Mouse (Mus musculus): ENCODE measurements around the gene Ksr1. TPM values are rescaled to one million over a fixed set of nuclear protein-coding genes. Genes with fewer than 3 reads are reported as not detected.

The Ksr1 gene
- polyA plus RNA-seq, 1 experiment from 2014 or later: 4.7 TPM

- H3K9ac ChIP-seq: no peak overlapping the region
- no peak for ATAC-seq (ENCODE audit: low FRiP score)
- WGBS: 83% methylated on average over 4 of the region's 4 CpGs
These were observed 20.5 kb upstream of the Ksr1 start for GRCm38 (mm10) chr11:79166582-79167300.

DNA sequence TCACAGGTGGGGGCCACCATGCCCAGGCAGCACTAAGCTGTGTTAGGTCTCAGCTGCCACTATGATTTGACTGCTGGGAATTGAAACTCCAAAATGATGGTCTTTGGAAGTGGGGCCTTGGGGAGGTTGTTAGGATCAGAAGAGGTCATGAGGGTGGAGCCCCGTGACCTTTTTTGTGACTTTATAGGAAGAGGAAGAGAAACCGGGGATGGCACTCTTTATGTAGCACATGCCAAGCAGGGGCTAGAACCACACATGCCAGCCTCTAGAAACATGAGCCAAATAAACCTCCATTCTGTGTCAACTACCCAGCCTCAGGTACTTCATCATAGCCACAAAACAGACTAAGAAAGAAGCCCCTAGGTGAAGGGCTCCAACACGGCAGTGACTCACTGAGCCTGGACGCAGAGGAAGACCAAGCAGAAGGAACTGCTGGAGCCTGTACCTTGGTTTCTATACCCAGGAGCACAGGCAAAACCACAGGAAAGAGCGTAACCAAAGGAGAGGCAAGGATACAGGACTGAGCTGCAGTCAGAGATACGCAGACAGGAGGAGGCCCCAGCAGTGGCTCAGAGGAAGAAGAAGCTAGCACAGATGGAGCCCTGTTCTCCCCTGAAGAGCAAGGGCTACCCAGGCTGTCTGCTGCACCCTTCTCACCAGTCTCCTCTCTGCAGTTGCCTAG, 15.0 kb upstream of the Ksr1 start:
- Histone ChIP-seq H3K9me3 (no peaks in the 10 kb centered on the region), H3K4me1 (peaks cover 3% of the 10 kb centered on the region; the same call in 1 of the 2 replicates), H3K4me3 (replicated peaks) (no peak overlapping the region), H3K36me3 (replicated peaks) (no peaks in the 10 kb centered on the region), H3K27me3 (no peaks in the 10 kb centered on the region), H3K4me2 (no peak overlapping the region), H3K27ac (no peak overlapping the region), H3K9ac (no peak overlapping the region)
- no peak for ATAC-seq (ENCODE audit: low FRiP score)
- 86% methylated on average over 6 of the region's 6 CpGs for WGBS

More at GRCm38 (mm10) chr11:79166582-79167300, 20.5 kb upstream of the Ksr1 start:
- Histone ChIP-seq H3K4me3 (replicated peaks) (no peak overlapping the region), H3K4me2 (no peak overlapping the region), H3K27ac (no peak overlapping the region), H3K36me3 (replicated peaks) (no peaks in the 10 kb centered on the region), H3K27me3 (no peaks in the 10 kb centered on the region), H3K4me1 (peaks cover 3% of the 10 kb centered on the region; the same call in 1 of the 2 replicates), H3K9me3 (no peaks in the 10 kb centered on the region)

- Histone ChIP-seq H3K36me3 (replicated peaks) (no peaks in the 10 kb centered on the region), H3K9ac (no peak overlapping the region), H3K4me3 (replicated peaks) (no peak overlapping the region), H3K9me3 (no peaks in the 10 kb centered on the region), H3K27me3 (no peaks in the 10 kb centered on the region), H3K27ac (no peak overlapping the region), H3K4me1 (peaks cover 3% of the 10 kb centered on the region; the same call in 1 of the 2 replicates), H3K4me2 (no peak overlapping the region)
- WGBS: 79% methylated on average over 6 of the region's 6 CpGs
- no peak for ATAC-seq (ENCODE audit: low FRiP score)
These were observed 13.9 kb upstream of the Ksr1 start for GRCm38 (mm10) chr11:79160127-79160526.

DNA sequence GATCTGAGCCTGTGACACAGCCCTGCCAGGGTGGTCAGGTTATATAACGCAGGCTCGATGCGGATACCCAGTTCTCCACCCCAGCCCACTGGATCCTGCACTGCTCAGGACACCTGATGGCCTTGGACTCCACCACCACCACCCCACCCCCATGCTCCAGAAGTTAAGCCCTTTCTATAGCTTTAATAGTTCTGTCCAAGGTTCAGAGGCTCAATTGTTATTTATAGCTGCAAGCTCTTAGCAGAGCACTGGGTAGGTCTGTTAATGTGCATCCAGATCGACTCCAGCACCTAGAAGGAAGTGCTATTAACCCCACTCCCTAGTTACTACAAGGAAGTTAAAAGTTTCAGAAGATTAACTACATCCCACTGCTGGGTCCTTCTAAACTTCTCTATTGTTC, 11.5 kb upstream of the Ksr1 start:
- Histone ChIP-seq H3K9me3 (no peaks in the 10 kb centered on the region), H3K4me2 (no peak overlapping the region), H3K9ac (no peak overlapping the region), H3K4me3 (replicated peaks) (no peak overlapping the region), H3K4me1 (no peaks in the 10 kb centered on the region), H3K36me3 (replicated peaks) (no peaks in the 10 kb centered on the region), H3K27ac (no peak overlapping the region), H3K27me3 (no peaks in the 10 kb centered on the region)
- WGBS: 86% methylated on average over 4 of the region's 4 CpGs
- no peak for ATAC-seq (ENCODE audit: low FRiP score)

- Histone ChIP-seq H3K4me2 (no peak overlapping the region), H3K36me3 (replicated peaks) (no peaks in the 10 kb centered on the region), H3K4me1 (no peaks in the 10 kb centered on the region), H3K27ac (no peak overlapping the region), H3K27me3 (no peaks in the 10 kb centered on the region), H3K4me3 (replicated peaks) (no peak overlapping the region), H3K9ac (no peak overlapping the region), H3K9me3 (no peaks in the 10 kb centered on the region)
- ATAC-seq (ENCODE audit: low FRiP score): no peak
- WGBS: 73% methylated on average over 6 of the region's 6 CpGs
These were observed 9.1 kb upstream of the Ksr1 start for GRCm38 (mm10) chr11:79155348-79155747.

GRCm38 (mm10) chr11:79152696-79153095, 6.5 kb upstream of the Ksr1 start:
- no peak overlapping the region for H3K9ac ChIP-seq
- 74% methylated on average over 5 of the region's 5 CpGs for WGBS

GRCm38 (mm10) chr11:79151874-79152273, 5.7 kb upstream of the Ksr1 start:
- H3K27ac ChIP-seq: no peak overlapping the region
- no peaks in the 10 kb centered on the region for H3K9me3 ChIP-seq
- no peaks in the 10 kb centered on the region for H3K36me3 ChIP-seq (replicated peaks)
- H3K4me1 ChIP-seq: no peaks in the 10 kb centered on the region
- no peak overlapping the region for H3K4me2 ChIP-seq
- no peak for ATAC-seq (ENCODE audit: low FRiP score)
- H3K4me3 ChIP-seq (replicated peaks): no peak overlapping the region
- WGBS: 81% methylated on average over 7 of the region's 7 CpGs
- no peaks in the 10 kb centered on the region for H3K27me3 ChIP-seq
- H3K9ac ChIP-seq: no peak overlapping the region

More at GRCm38 (mm10) chr11:79152696-79153095, 6.5 kb upstream of the Ksr1 start:
- no peaks in the 10 kb centered on the region for H3K27me3 ChIP-seq
- H3K9me3 ChIP-seq: no peaks in the 10 kb centered on the region
- H3K36me3 ChIP-seq (replicated peaks): no peaks in the 10 kb centered on the region
- H3K4me3 ChIP-seq (replicated peaks): no peak overlapping the region
- H3K27ac ChIP-seq: no peak overlapping the region
- H3K4me2 ChIP-seq: no peak overlapping the region
- ATAC-seq (ENCODE audit: low FRiP score): no peak
- H3K4me1 ChIP-seq: no peaks in the 10 kb centered on the region

GRCm38 (mm10) chr11:79150301-79150700, 4.1 kb upstream of the Ksr1 start:
- H3K27me3 ChIP-seq: no peaks in the 10 kb centered on the region
- H3K4me1 ChIP-seq: peaks cover 3% of the 10 kb centered on the region
- no peak overlapping the region for H3K27ac ChIP-seq
- H3K9me3 ChIP-seq: no peaks in the 10 kb centered on the region
- WGBS: 65% methylated on average over 3 of the region's 3 CpGs
- H3K4me3 ChIP-seq (replicated peaks): no peak overlapping the region
- no peaks in the 10 kb centered on the region for H3K36me3 ChIP-seq (replicated peaks)
- H3K9ac ChIP-seq: no peak overlapping the region
- no peak overlapping the region for H3K4me2 ChIP-seq
- ATAC-seq (ENCODE audit: low FRiP score): no peak

DNA sequence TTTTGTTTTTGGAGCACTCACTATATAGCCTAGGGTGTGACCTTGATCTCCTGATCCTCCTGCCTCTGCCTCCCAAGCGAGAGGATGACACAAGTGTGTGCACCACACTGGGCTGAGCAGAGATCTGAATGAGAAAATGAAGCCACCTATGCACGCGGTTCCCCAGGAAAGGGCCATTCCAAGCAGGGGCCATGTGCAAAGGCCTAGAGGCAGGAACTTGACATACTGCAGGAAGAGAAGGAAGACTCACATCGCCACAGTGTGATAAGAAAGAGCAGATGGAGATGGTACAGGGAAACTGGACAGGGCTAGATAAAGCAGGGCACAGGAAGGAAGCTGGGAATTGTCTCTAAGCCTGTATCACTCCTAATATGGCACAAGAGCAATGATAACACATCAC, 3.1 kb upstream of the Ksr1 start:
- Histone ChIP-seq H3K36me3 (replicated peaks) (no peaks in the 10 kb centered on the region), H3K4me2 (no peak overlapping the region), H3K4me1 (peaks cover 13% of the 10 kb centered on the region), H3K27me3 (no peaks in the 10 kb centered on the region), H3K27ac (no peak overlapping the region), H3K9me3 (no peaks in the 10 kb centered on the region), H3K4me3 (replicated peaks) (no peak overlapping the region), H3K9ac (no peak overlapping the region)
- 88% methylated on average over 4 of the region's 4 CpGs for WGBS
- no peak for ATAC-seq (ENCODE audit: low FRiP score)

DNA sequence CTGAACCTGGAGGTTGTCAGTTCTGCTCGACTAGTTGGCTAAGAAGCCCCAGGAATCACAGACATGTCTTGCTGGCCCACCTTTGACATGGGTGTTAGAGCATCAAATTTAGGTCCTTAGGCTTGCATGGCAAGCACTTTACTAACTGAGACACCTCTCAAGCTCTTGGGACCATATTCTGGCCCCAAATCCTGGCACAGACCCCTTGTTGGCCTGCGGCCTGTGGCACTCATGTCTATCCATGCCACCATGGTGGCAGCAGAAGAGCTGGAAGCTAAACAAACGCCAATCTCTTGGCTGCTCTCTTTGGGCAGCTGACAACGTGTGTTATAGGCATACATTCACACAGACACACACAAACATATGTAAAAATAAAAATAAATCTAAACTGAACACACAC, 2.6 kb upstream of the Ksr1 start:
- Histone ChIP-seq H3K4me2 (no peak overlapping the region), H3K27ac (no peak overlapping the region), H3K4me1 (peaks cover 18% of the 10 kb centered on the region), H3K9me3 (no peaks in the 10 kb centered on the region), H3K9ac (no peak overlapping the region), H3K36me3 (replicated peaks) (no peaks in the 10 kb centered on the region), H3K4me3 (replicated peaks) (no peak overlapping the region), H3K27me3 (no peaks in the 10 kb centered on the region)
- 82% methylated on average over 4 of the region's 4 CpGs for WGBS
- ATAC-seq (ENCODE audit: low FRiP score): no peak

- WGBS: under 1% methylated on average over 46 of the region's 62 CpGs
- H3K36me3 ChIP-seq (replicated peaks): no peaks in the 10 kb centered on the region
- H3K27ac ChIP-seq: peak overlapping the region; percentile 93
- no peaks in the 10 kb centered on the region for H3K27me3 ChIP-seq
- H3K4me1 ChIP-seq: peaks cover 39% of the 10 kb centered on the region
- peak overlapping the region; percentile 83 for H3K4me3 ChIP-seq (replicated peaks)
- H3K9me3 ChIP-seq: no peaks in the 10 kb centered on the region
- H3K9ac ChIP-seq: peak overlapping the region; percentile 89
- peak overlapping the region; percentile 76 for H3K4me2 ChIP-seq
- ATAC-seq (ENCODE audit: low FRiP score): peak; percentile 8; the same call in 1 of the 2 replicates
These were observed 633 bp downstream of the Ksr1 start for GRCm38 (mm10) chr11:79145283-79146265.

- Histone ChIP-seq H3K4me3 (replicated peaks) (peak overlapping the region; percentile 83), H3K36me3 (replicated peaks) (no peaks in the 10 kb centered on the region), H3K4me1 (peaks cover 43% of the 10 kb centered on the region), H3K9me3 (no peaks in the 10 kb centered on the region), H3K27ac (peak overlapping the region; percentile 26; the same call in 1 of the 2 replicates), H3K9ac (peak overlapping the region; percentile 89), H3K27me3 (no peaks in the 10 kb centered on the region), H3K4me2 (peak overlapping the region; percentile 76)
- WGBS: 21% methylated on average over 1 of the region's 1 CpGs
- ATAC-seq (ENCODE audit: low FRiP score): no peak
These were observed 1.5 kb downstream of the Ksr1 start for GRCm38 (mm10) chr11:79144741-79145140.

All from forebrain, embryonic 12.5 days (tissue).